Mouse (Mus musculus) heart, embryonic 16.5 days (tissue): ENCODE data around the gene Nelfe. TPM values are rescaled to one million over a fixed set of nuclear protein-coding genes. Genes with fewer than 3 reads are reported as not detected.
"Not testable (repeated sequence)": the region's sequence is repeated elsewhere in the genome, so short reads cannot be mapped to it uniquely, and the experiment has no call there.

Experiments used
- ATAC-seq: fragments of 200-750 bp; cut with Nextera tagmentation; replicated peaks from 2 replicates; pipeline ENCODE4 v1.8.0; 2017; ENCODE audit warnings: moderate number of reproducible peaks; ENCODE audit not compliant: insufficient read depth, low FRiP score; ENCODE audit errors: extremely low read depth
- H3K27ac ChIP-seq: fragments of 300-500 bp; sonication (generic); 2 replicates; pipeline ENCODE4 v1.5.1; 2014; ENCODE audit warnings: mild to moderate bottlenecking, low read length, control low read depth, moderate library complexity
- H3K27me3 ChIP-seq: fragments of 300-500 bp; sonication (generic); 2 replicates; pipeline ENCODE4 v1.6.1; 2014; ENCODE audit warnings: low read length, mixed read lengths; ENCODE audit not compliant: control insufficient read depth, insufficient read depth
- H3K36me3 ChIP-seq: fragments of 300-500 bp; sonication (generic); 2 replicates; pipeline ENCODE4 v1.6.1; 2014; ENCODE audit not compliant: control insufficient read depth, insufficient read depth
- H3K4me1 ChIP-seq: fragments of 300-500 bp; sonication (generic); 2 replicates; pipeline ENCODE4 v1.6.1; 2014; ENCODE audit warnings: low read length, mixed read lengths; ENCODE audit not compliant: control insufficient read depth, insufficient read depth
- H3K4me2 ChIP-seq: fragments of 300-500 bp; sonication (generic); 2 replicates; pipeline ENCODE4 v1.6.1; 2014; ENCODE audit warnings: low read depth, mild to moderate bottlenecking, control low read depth, low read length
- H3K4me3 ChIP-seq: fragments of 300-500 bp; sonication (generic); 2 replicates; pipeline ENCODE4 v1.5.1; 2014; ENCODE audit warnings: mild to moderate bottlenecking, control low read depth, low read length
- H3K9ac ChIP-seq: fragments of 300-500 bp; sonication (generic); 2 replicates; pipeline ENCODE4 v1.6.1; 2014; ENCODE audit warnings: low read length, control low read depth
- H3K9me3 ChIP-seq: fragments of 300-500 bp; sonication (generic); replicated peaks from 2 replicates; pipeline ENCODE4 v1.6.1; 2016; ENCODE audit warnings: low read length; ENCODE audit not compliant: control insufficient read depth
- WGBS: fragments of 180-500 bp; shearing (Covaris S2); extraction: QIAGEN DNeasy Blood & Tissue Kit; methylation state at CpG from one replicate; pipeline ENCODE4 v1.1.7; 2014; 5-methylcytosine and 5-hydroxymethylcytosine counted together
- microRNA-seq: library from miRNA; unstranded; fragments of <30 nt; microRNA quantifications from one replicate; pipeline ENCODE4, GENCODE M21; 2017
- polyA plus RNA-seq: library from polyadenylated mRNA; unstranded; fragments of >200 nt; fragmentation: Nextera tagmentation; extraction: Ambion mirVana; gene quantifications from 2 replicates; pipeline ENCODE4 v1.2.1, GENCODE M21; 2015

Nelfe gene
- polyA plus RNA-seq, 1 experiment from 2014 or later, result 64.3 TPM

GRCm38 (mm10) chr17:34900826-34901225, 50.6 kb downstream of the Nelfe start:
- not testable (repeated sequence) for H3K9ac ChIP-seq, H3K27me3 ChIP-seq, H3K9me3 ChIP-seq, H3K4me3 ChIP-seq, H3K27ac ChIP-seq, ATAC-seq, H3K4me2 ChIP-seq
- peaks cover 17% of the 10 kb centered on the region for H3K4me1 ChIP-seq
- H3K36me3 ChIP-seq, result peaks cover 36% of the 10 kb centered on the region

- not testable (repeated sequence) for H3K9ac ChIP-seq, H3K27ac ChIP-seq, H3K9me3 ChIP-seq, H3K27me3 ChIP-seq, H3K4me3 ChIP-seq, ATAC-seq, H3K4me2 ChIP-seq
- Histone ChIP-seq H3K36me3 (peaks cover 42% of the 10 kb centered on the region), H3K4me1 (peaks cover 13% of the 10 kb centered on the region)
- 91% methylated on average over 9 of the region's 10 CpGs for WGBS
Measured at GRCm38 (mm10) chr17:34901948-34902347, 51.8 kb downstream of the Nelfe start.

- ATAC-seq, result no peak
- Histone ChIP-seq H3K9ac (no peak overlapping the region), H3K9me3 (no peaks in the 10 kb centered on the region)
Measured at GRCm38 (mm10) chr17:34902895-34903294, 52.7 kb downstream of the Nelfe start.

More at GRCm38 (mm10) chr17:34902895-34903294, 52.7 kb downstream of the Nelfe start:
- 87% methylated on average over 9 of the region's 9 CpGs for WGBS
- Histone ChIP-seq H3K27ac (no peak overlapping the region), H3K4me1 (peaks cover 6% of the 10 kb centered on the region), H3K4me3 (no peak overlapping the region), H3K27me3 (no peaks in the 10 kb centered on the region), H3K4me2 (no peak overlapping the region), H3K36me3 (peaks cover 51% of the 10 kb centered on the region)

Small RNA genes lying within 50 kb of the gene (microRNA-seq; reads per million reads assigned to microRNA genes)
- gene Mir6970 (not detected), gene Mir6971 (1.4 reads per million), gene Mir6972 (not detected)

Other genes with a start within 250 kb of the Nelfe start
- 113 and 114 TPM in 2 replicates for gene Rnf5, start 246.7 kb upstream of the Nelfe start, polyA plus RNA-seq
- gene Agpat1, start 246.1 kb upstream of the Nelfe start, polyA plus RNA-seq, result 47.9 and 53.5 TPM in 2 replicates
- 1.8 and 2.0 TPM in 2 replicates for gene Egfl8, start 234.4 kb upstream of the Nelfe start, polyA plus RNA-seq
- gene Ppt2, start 221.9 kb upstream of the Nelfe start, polyA plus RNA-seq, result 26.7 and 27.3 TPM in 2 replicates
- 0.64 and 2.1 TPM in 2 replicates for gene Prrt1, start 220.9 kb upstream of the Nelfe start, polyA plus RNA-seq
- 11.7 and 12.3 TPM in 2 replicates for gene Fkbpl, start 205.6 kb upstream of the Nelfe start, polyA plus RNA-seq
- gene Atf6b, start 203.2 kb upstream of the Nelfe start, polyA plus RNA-seq, result 45.7 and 46.7 TPM in 2 replicates
- gene Tnxb, start 179.9 kb upstream of the Nelfe start, polyA plus RNA-seq, result 2.5 and 2.8 TPM in 2 replicates
- gene C4b, start 106.5 kb upstream of the Nelfe start, polyA plus RNA-seq, result 0.25 and 0.34 TPM in 2 replicates
- gene Cyp21a1, start 45.8 kb upstream of the Nelfe start, polyA plus RNA-seq, result not detected in 2 replicates
- gene Stk19, start 13.4 kb upstream of the Nelfe start, polyA plus RNA-seq, result 17.1 and 24.4 TPM in 2 replicates
- 37.7 and 38.6 TPM in 2 replicates for gene Dxo, start 13.4 kb upstream of the Nelfe start, polyA plus RNA-seq
- 32.9 and 33.9 TPM in 2 replicates for gene Skiv2l, start 181 bp upstream of the Nelfe start, polyA plus RNA-seq
- gene Cfb, start 12.1 kb downstream of the Nelfe start, polyA plus RNA-seq, result 1.7 and 2.5 TPM in 2 replicates
- gene Zbtb12, start 29.1 kb downstream of the Nelfe start, polyA plus RNA-seq, result 1.4 and 1.5 TPM in 2 replicates
- not detected in 2 replicates for gene Gm20547, start 31.7 kb downstream of the Nelfe start, polyA plus RNA-seq
- gene C2, start 47.9 kb downstream of the Nelfe start, polyA plus RNA-seq, result 2.2 and 2.6 TPM in 2 replicates
- 39.5 and 41.5 TPM in 2 replicates for gene Ehmt2, start 48.1 kb downstream of the Nelfe start, polyA plus RNA-seq
- gene Slc44a4, start 64.1 kb downstream of the Nelfe start, polyA plus RNA-seq, result 0.16 and 0.68 TPM in 2 replicates
- gene Neu1, start 80.9 kb downstream of the Nelfe start, polyA plus RNA-seq, result 20.1 and 20.4 TPM in 2 replicates
- 0.11 and 0.18 TPM in 2 replicates for gene Hspa1b, start 108.8 kb downstream of the Nelfe start, polyA plus RNA-seq
- gene Gm20481, start 119.5 kb downstream of the Nelfe start, polyA plus RNA-seq, result not detected in 2 replicates
- gene Hspa1a, start 121.8 kb downstream of the Nelfe start, polyA plus RNA-seq, result 3.9 and 4.4 TPM in 2 replicates
- 3.1 and 4.2 TPM in 2 replicates for gene Hspa1l, start 122.3 kb downstream of the Nelfe start, polyA plus RNA-seq
- 132 and 134 TPM in 2 replicates for gene Lsm2, start 131.5 kb downstream of the Nelfe start, polyA plus RNA-seq
- gene Vars, start 150.6 kb downstream of the Nelfe start, polyA plus RNA-seq, result 69.9 and 75.0 TPM in 2 replicates
- 0.27 and 0.34 TPM in 2 replicates for gene Vwa7, start 166.2 kb downstream of the Nelfe start, polyA plus RNA-seq
- gene Sapcd1, start 177.6 kb downstream of the Nelfe start, polyA plus RNA-seq, result 1.9 and 3.0 TPM in 2 replicates
- gene Msh5, start 196.4 kb downstream of the Nelfe start, polyA plus RNA-seq, result 3.5 and 3.7 TPM in 2 replicates
- gene Clic1, start 199.6 kb downstream of the Nelfe start, polyA plus RNA-seq, result 349 and 372 TPM in 2 replicates
- gene Ddah2, start 208.6 kb downstream of the Nelfe start, polyA plus RNA-seq, result 171 and 193 TPM in 2 replicates
- gene Ly6g6c, start 215.0 kb downstream of the Nelfe start, polyA plus RNA-seq, result 0.17 TPM in 1 of 2 replicates, not detected in the other
- 0.16 and 0.54 TPM in 2 replicates for gene Mpig6b, start 215.8 kb downstream of the Nelfe start, polyA plus RNA-seq
- gene Ly6g6e, start 226.5 kb downstream of the Nelfe start, polyA plus RNA-seq, result 0.72 and 0.84 TPM in 2 replicates
- gene Ly6g6d, start 227.7 kb downstream of the Nelfe start, polyA plus RNA-seq, result 1.9 and 3.4 TPM in 2 replicates
- gene Ly6g6f, start 235.2 kb downstream of the Nelfe start, polyA plus RNA-seq, result 0.29 and 0.39 TPM in 2 replicates
- gene Abhd16a, start 238.9 kb downstream of the Nelfe start, polyA plus RNA-seq, result 80.9 and 83.3 TPM in 2 replicates